Mouse (Mus musculus) MEL (cell line): Measurements from ENCODE around the gene Olfr572. TPM values are rescaled to one million over a fixed set of nuclear protein-coding genes. Genes with fewer than 3 reads are reported as not detected.

Source experiments
- DNase-seq: peaks from one replicate; pipeline ENCODE4 v3.0.0; 2011; ENCODE audit warnings: low read depth, low spot score
- H3K27ac ChIP-seq: 2 replicates; pipeline ENCODE4 v1.5.1; 2012; ENCODE audit warnings: low read depth, mild to moderate bottlenecking, control low read depth, low read length, moderate library complexity; ENCODE audit not compliant: control insufficient read depth
- H3K27me3 ChIP-seq, 2 experiments: fragments of 150-350 bp in 1 of 2; sonication (generic) in 1 of 2; 2 replicates each; pipeline ENCODE4 v1.6.1; 2012; ENCODE audit warnings: low read length in 2 of 2, mild to moderate bottlenecking in 2 of 2, improper control_type of control experiment in 1 of 2, moderate library complexity in 1 of 2; ENCODE audit not compliant: insufficient read depth in 2 of 2, control insufficient read depth in 1 of 2
- H3K36me3 ChIP-seq, 2 experiments: 2 replicates each; pipeline ENCODE4 v1.6.1; 2012 to 2014; ENCODE audit warnings: low read length in 2 of 2, improper control_type of control experiment in 1 of 2, inconsistent platforms in 1 of 2, mild to moderate bottlenecking in 1 of 2; ENCODE audit not compliant: insufficient read depth in 2 of 2, control insufficient read depth in 1 of 2
- H3K4me1 ChIP-seq, 2 experiments: fragments of 150-350 bp in 1 of 2; sonication (generic) in 1 of 2; 2 replicates each; pipeline ENCODE4 v1.6.1; 2012; ENCODE audit warnings: low read length in 2 of 2, improper control_type of control experiment in 1 of 2, mild to moderate bottlenecking in 1 of 2; ENCODE audit not compliant: insufficient read depth in 2 of 2, control insufficient read depth in 1 of 2
- H3K4me3 ChIP-seq, 2 experiments: fragments of 150-350 bp in 1 of 2; sonication (generic) in 1 of 2; 2 replicates each; pipeline ENCODE4 v1.5.1; 2012; ENCODE audit warnings: low read depth in 2 of 2, low read length in 2 of 2, mild to moderate bottlenecking in 2 of 2, moderate library complexity in 2 of 2, control low read depth in 1 of 2, improper control_type of control experiment in 1 of 2; ENCODE audit not compliant: control insufficient read depth in 1 of 2, insufficient read depth in 1 of 2
- H3K79me2 ChIP-seq: 2 replicates; pipeline ENCODE4 v1.6.1; 2012; ENCODE audit warnings: mild to moderate bottlenecking, low read length, moderate library complexity; ENCODE audit not compliant: control insufficient read depth, poor library complexity, insufficient read depth
- H3K9ac ChIP-seq: 2 replicates; pipeline ENCODE4 v1.6.1; 2012; ENCODE audit warnings: low read depth, mild to moderate bottlenecking, control low read depth, low read length, moderate library complexity; ENCODE audit not compliant: control insufficient read depth, poor library complexity, severe bottlenecking
- H3K9me3 ChIP-seq: fragments of 150-350 bp; sonication (generic); replicated peaks from 2 replicates; pipeline ENCODE4 v1.6.1; 2012; ENCODE audit warnings: mild to moderate bottlenecking, low read length, improper control_type of control experiment, moderate library complexity; ENCODE audit not compliant: insufficient read depth
- CHD2 ChIP-seq: IDR thresholded peaks from 2 replicates; pipeline ENCODE4 v1.6.1; 2011; ENCODE audit warnings: low read length, improper control_type of control experiment
- ETS1 ChIP-seq: IDR thresholded peaks from 2 replicates; pipeline ENCODE4 v1.6.1; 2012; ENCODE audit warnings: low read depth, mild to moderate bottlenecking, inconsistent platforms, low read length, improper control_type of control experiment, moderate library complexity
- GATA1 ChIP-seq: IDR thresholded peaks from 2 replicates; pipeline ENCODE4 v1.6.1; 2011; ENCODE audit warnings: low read depth, low read length, improper control_type of control experiment
- MAFK ChIP-seq: IDR thresholded peaks from 2 replicates; pipeline ENCODE4 v1.6.1; 2011; ENCODE audit warnings: low read depth, mild to moderate bottlenecking, low read length, improper control_type of control experiment, borderline replicate concordance
- MAZ ChIP-seq: IDR thresholded peaks from 2 replicates; pipeline ENCODE4 v1.6.1; 2012; ENCODE audit warnings: low read depth, mild to moderate bottlenecking, inconsistent platforms, low read length, improper control_type of control experiment
- MEF2A ChIP-seq: IDR thresholded peaks from 2 replicates; pipeline ENCODE4 v1.6.1; 2014; ENCODE audit warnings: low read depth, mild to moderate bottlenecking, inconsistent platforms, low read length, improper control_type of control experiment; ENCODE audit not compliant: poor library complexity, insufficient replicate concordance, severe bottlenecking; ENCODE audit errors: extremely low read depth
- MXI1 ChIP-seq: IDR thresholded peaks from 2 replicates; pipeline ENCODE4 v1.6.1; 2011; ENCODE audit warnings: mild to moderate bottlenecking, low read depth, low read length, improper control_type of control experiment
- RCOR1 ChIP-seq: IDR thresholded peaks from 2 replicates; pipeline ENCODE4 v1.6.1; 2012; ENCODE audit warnings: low read depth, mild to moderate bottlenecking, inconsistent platforms, low read length, improper control_type of control experiment
- TCF12 ChIP-seq: IDR thresholded peaks from 2 replicates; pipeline ENCODE4 v1.6.1; 2014; ENCODE audit warnings: low read depth, mild to moderate bottlenecking, inconsistent platforms, low read length, improper control_type of control experiment, moderate library complexity
- USF2 ChIP-seq, 2 experiments: IDR thresholded peaks; 2 replicates each; pipeline ENCODE4 v1.6.1; 2011 to 2012; ENCODE audit warnings: improper control_type of control experiment in 2 of 2, low read length in 2 of 2, borderline replicate concordance in 1 of 2, inconsistent platforms in 1 of 2, low read depth in 1 of 2, mild to moderate bottlenecking in 1 of 2; ENCODE audit not compliant: insufficient read depth in 1 of 2
- ZC3H11A ChIP-seq: IDR thresholded peaks from 2 replicates; pipeline ENCODE4 v1.6.1; 2012; ENCODE audit warnings: low read depth, mild to moderate bottlenecking, inconsistent platforms, low read length, improper control_type of control experiment
- ZKSCAN1 ChIP-seq: IDR thresholded peaks from 2 replicates; pipeline ENCODE4 v1.6.1; 2012; ENCODE audit warnings: low read depth, mild to moderate bottlenecking, inconsistent platforms, low read length, improper control_type of control experiment, moderate library complexity
- polyA plus RNA-seq, 2 experiments: library from polyadenylated mRNA; stranded (reverse) in 1 of 2; unstranded in 1 of 2; fragments of >175 nt in 1 of 2; fragments of >200 nt in 1 of 2; gene quantifications; 2 replicates each; pipeline versions ENCODE4 v1.2.1 to v1.2.4; 2012; ENCODE audit warnings: low replicate concordance in 2 of 2, low read depth in 1 of 2; ENCODE audit not compliant: insufficient read length in 2 of 2, insufficient read depth in 1 of 2, missing spikeins in 1 of 2
- total RNA-seq: library from RNA; depleted of rRNA; stranded (reverse); fragments of 300-350 nt; gene quantifications from 2 replicates; pipeline ENCODE4 v1.2.3, GENCODE M21; 2012

Olfr572 gene
- total and polyA plus RNA-seq, 3 experiments: not detected

DNA sequence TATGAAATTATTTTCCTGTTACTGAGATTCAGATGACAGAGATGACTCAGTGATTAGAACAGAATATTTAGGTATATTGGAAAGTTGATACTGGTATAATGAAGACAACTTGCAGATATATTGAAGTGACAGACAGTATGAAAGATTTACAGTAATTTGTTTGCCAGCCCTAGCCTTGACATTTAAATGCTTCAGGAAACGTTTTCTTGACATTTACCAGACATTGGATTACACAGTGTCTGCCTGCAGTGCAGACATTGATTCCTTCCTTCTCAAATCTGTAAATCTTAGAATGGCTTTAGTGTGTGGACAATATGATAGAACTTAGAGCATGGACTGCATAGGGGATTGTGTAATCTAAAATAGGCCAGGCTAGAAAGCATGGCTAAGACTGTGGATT is 8.9 kb upstream of the Olfr572 start:
- TF ChIP-seq CHD2 (no peak), TCF12 (no peak), MAFK (no peak), USF2 (IDR thresholded peaks at IDR 0.05; ENCODE audit: borderline replicate concordance in 1 of 2, insufficient read depth in 1 of 2, low read depth in 1 of 2, low read length in 2 of 2) (no peak)
- TF ChIP-seq, all 39 proteins: peak for 0
- H3K27me3 ChIP-seq: no peaks in the 10 kb centered on the region
- no peaks in the 10 kb centered on the region for H3K36me3 ChIP-seq

DNA sequence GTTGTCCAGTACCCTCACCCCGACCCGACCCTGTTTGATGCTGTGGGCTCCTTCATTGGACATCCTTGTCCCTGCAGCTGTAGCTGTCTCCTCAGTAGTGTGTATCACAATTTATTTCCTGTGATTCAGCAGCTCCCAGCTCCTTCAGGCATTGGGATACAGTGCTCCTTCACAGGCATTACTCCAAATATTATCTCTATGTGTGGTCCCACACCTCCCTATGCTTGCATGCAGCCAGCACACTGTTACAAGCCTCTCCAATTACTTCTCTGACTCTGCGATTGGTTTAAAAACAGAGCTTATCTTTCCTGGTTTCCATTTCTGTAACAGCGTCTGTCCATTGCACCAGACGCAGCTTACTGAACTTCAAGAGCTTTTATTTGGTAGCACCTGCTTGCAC is 7.8 kb upstream of the Olfr572 start:
- no peaks in the 10 kb centered on the region for H3K36me3 ChIP-seq
- no peak for DNase-seq
- TF ChIP-seq RCOR1: no peak
- TF ChIP-seq MAZ: no peak
- no peak for TF ChIP-seq ZKSCAN1
- TF ChIP-seq GATA1: no peak
- no peak for TF ChIP-seq ZC3H11A
- TF ChIP-seq ETS1: no peak
- no peaks in the 10 kb centered on the region for H3K4me1 ChIP-seq
- H3K79me2 ChIP-seq: no peaks in the 10 kb centered on the region
- no peak overlapping the region for H3K9ac ChIP-seq
- no peak overlapping the region for H3K4me3 ChIP-seq
- H3K9me3 ChIP-seq: no peaks in the 10 kb centered on the region
- H3K27ac ChIP-seq: no peak overlapping the region
- H3K27me3 ChIP-seq: no peaks in the 10 kb centered on the region

More for the DNA sequence above, 8.9 kb upstream of the Olfr572 start:
- Histone ChIP-seq H3K27ac (no peak overlapping the region), H3K4me1 (no peaks in the 10 kb centered on the region), H3K79me2 (no peaks in the 10 kb centered on the region), H3K4me3 (no peak overlapping the region), H3K9me3 (no peaks in the 10 kb centered on the region), H3K9ac (no peak overlapping the region)
- DNase-seq: no peak

DNA sequence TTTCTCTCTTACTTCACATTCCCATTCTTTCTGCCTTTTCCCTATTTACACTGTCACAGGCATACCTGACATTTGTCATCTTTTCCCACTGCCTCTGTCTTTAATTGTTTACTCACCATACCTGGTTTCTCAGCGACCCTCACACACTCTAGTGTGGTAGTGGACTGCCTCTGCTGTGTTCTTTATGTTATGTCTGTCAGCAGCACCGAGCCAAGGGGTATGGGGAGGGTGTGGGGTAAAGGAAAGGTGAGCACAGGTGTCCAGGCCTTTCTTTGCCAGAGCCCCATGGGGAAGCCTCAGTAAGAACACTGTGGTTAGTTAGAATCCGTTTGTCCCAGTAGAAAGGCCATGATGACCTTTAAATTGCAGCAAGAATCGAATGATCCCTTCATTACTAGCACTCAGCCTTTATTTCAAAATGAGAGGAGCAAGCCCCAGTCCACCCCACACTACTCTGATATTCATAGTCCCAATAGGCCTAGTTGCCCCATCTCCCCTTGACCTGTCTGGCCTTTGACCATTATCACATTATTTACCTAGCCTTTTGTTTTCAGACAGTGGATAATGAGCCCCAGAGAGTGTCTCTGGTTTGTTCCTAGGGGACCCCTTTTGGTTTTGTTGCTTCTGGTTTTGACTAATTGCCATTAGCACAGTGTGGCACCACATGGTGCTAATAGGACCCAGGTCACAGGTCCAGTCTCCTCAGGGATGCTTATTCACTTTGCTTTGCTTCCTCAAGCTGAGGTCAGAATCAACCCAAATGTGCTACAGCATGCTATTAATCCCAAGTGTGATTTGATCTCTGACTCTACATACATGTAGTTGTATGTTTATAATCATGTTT is 7.0 kb upstream of the Olfr572 start, which contains the start of gene Olfr571:
Gene Olfr571 (minus strand): TSS at position 505 of the 844 bp plus-strand sequence.
- Histone ChIP-seq H3K27me3 (no peaks in the 10 kb centered on the region), H3K9ac (no peak within 1 kb of the TSS), H3K79me2 (no peaks in the 10 kb centered on the region), H3K4me3 (no peak within 1 kb of the TSS), H3K27ac (no peak within 1 kb of the TSS), H3K36me3 (no peaks in the 10 kb centered on the region), H3K9me3 (no peaks in the 10 kb centered on the region), H3K4me1 (no peaks in the 10 kb centered on the region)
- DNase-seq: no peak
- no peak for TF ChIP-seq MXI1
- no peak for TF ChIP-seq MEF2A
